Mouse (Mus musculus) stomach, postnatal 0 days (tissue): ENCODE measurements around the gene Tmco1.

Experiments
- CTCF ChIP-seq: IDR thresholded peaks from 2 replicates; pipeline ENCODE4 v1.5.1; 2016; ENCODE audit warnings: antibody characterized with exemption, low read depth, mild to moderate bottlenecking, moderate library complexity
- EP300 ChIP-seq: optimal IDR thresholded peaks from 2 replicates; pipeline ENCODE3; 2016; ENCODE audit warnings: antibody characterized with exemption

DNA sequence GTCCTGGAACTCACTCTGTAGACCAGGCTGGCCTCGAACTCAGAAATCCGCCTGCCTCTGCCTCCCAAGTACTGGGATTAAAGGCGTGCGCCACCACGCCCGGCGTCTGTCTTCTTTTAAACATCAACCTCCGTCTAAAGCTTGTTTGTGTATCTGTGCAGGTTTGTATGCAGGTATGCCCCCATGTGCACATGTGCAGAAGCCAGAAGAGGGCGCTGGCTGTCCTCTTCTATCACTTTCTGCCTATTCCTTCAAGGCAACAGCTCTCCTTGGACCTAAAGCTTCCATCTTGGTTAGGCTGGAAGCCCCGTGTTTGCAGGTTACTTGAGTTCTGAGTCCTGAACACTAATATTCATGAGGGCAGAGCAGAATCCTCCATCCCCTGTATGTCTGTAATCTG lies 34.7 kb downstream of the Tmco1 start:
- TF ChIP-seq EP300 (no peak), CTCF (no peak)
